Mouse (Mus musculus) lung, adult 2 months (tissue): ENCODE measurements around the gene Lamtor4. TPM values are rescaled to one million over a fixed set of nuclear protein-coding genes. Genes with fewer than 3 reads are reported as not detected.
"Not testable (repeated sequence)": the region's sequence is repeated elsewhere in the genome, so short reads cannot be mapped to it uniquely, and the experiment has no call there.

ENCODE experiments used
- DNase-seq: peaks from one replicate; pipeline ENCODE4 v3.0.0; 2022
- H3K4me1 ChIP-seq: fragments of 200-500 bp; 2 replicates; pipeline ENCODE4 v1.6.1; 2011; ENCODE audit warnings: low read length; ENCODE audit not compliant: control insufficient read depth, insufficient read depth
- H3K4me3 ChIP-seq: fragments of 200-500 bp; replicated peaks from 2 replicates; pipeline ENCODE3; 2011; ENCODE audit warnings: low read depth, mild to moderate bottlenecking, control low read depth, low read length; ENCODE audit errors: extremely low read depth
- CTCF ChIP-seq: fragments of 200-500 bp; IDR thresholded peaks from 2 replicates; pipeline ENCODE4 v1.5.1; 2011; ENCODE audit warnings: mild to moderate bottlenecking, low read length, control low read depth; ENCODE audit not compliant: insufficient read depth
- POLR2A ChIP-seq: fragments of 200-500 bp; IDR thresholded peaks from 2 replicates; pipeline ENCODE4 v1.6.1; 2011; ENCODE audit warnings: low read depth, mild to moderate bottlenecking, control low read depth, low read length, borderline replicate concordance; ENCODE audit errors: extremely low read depth
- WGBS: fragments of 180-500 bp; shearing (Covaris S2); methylation state at CpG from one replicate; pipeline ENCODE4 v1.1.7; 2018; 5-methylcytosine and 5-hydroxymethylcytosine counted together
- polyA plus RNA-seq: library from polyadenylated mRNA; depleted of rRNA; stranded (reverse); fragments of >200 nt; gene quantifications from 2 replicates; pipeline ENCODE4 v1.2.3, GENCODE M21; 2012; rRNA removed

The Lamtor4 gene
- 131 and 156 TPM in 2 replicates for polyA plus RNA-seq

DNA sequence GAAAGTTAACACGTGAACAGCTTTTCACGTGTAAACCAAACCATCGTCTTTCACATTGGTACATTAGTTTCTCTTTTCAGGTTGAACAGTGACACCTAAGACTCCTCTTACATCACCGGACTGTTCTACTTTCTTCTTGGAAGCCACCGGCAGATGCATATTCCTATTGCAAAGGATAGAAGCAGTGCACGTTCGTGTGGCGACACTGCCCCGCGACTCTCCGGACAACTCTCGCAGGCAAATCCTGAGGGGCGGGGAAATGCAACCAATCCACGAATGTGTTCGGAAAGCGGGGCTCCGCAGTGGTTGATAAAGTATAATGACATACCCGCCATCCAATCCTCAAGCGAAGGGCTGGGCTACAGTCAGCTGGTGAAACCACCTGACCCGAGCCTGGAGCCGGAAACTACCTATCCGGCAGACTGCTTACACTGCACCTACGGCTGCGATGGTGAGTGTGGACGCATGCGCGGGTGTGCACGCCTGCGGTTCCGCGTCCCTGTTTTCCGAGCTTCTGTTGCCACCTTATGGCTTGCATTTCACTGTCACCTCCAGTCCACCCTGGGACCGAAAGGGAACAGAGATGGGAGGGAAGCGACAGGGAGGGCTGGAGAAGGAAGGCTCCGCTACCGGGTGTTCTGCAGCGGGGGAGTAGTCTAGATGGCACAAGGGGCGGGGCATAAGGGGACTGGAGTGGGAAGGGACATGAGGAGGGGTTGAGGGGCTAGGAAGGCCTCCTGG is at the start of gene Lamtor4:
Gene Lamtor4 (plus strand): TSS at position 130 of the 741 bp plus-strand sequence.
- peak within 1 kb of the TSS; percentile 98 for H3K4me3 ChIP-seq
- under 1% methylated on average over 38 of the region's 38 CpGs for WGBS

DNA sequence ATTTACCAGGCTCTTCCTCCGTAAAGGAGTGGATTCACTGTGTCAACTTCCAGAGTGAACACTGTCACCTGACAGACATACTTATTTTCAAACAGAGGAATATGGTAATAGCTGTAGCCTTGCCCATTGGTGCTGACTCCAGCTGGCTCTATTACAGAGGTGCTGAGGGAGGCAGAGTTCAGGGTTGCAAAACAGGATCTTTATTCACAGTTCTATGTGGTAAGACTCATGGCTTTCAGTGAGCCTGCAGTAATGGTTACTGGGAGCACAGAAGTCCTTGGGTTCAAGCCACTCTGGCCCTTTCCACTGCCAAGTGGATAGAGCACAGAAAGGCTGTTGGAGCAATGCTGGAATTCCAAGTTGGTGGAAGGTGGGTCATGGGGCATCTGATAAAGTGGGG is 48.0 kb upstream of the Lamtor4 start:
- no peak for TF ChIP-seq POLR2A
- no peak for TF ChIP-seq CTCF
- Histone ChIP-seq H3K4me1 (no peaks in the 10 kb centered on the region), H3K4me3 (no peak overlapping the region)
- 62% methylated on average over 1 of the region's 1 CpGs for WGBS
- no peak for DNase-seq

More for the DNA sequence above, at the start of gene Lamtor4:
- peaks cover 8% of the 10 kb centered on the region for H3K4me1 ChIP-seq
- DNase-seq: peak; percentile 85
- TF ChIP-seq CTCF: no peak
- peak; percentile 91; the same call in 1 of the 2 replicates for TF ChIP-seq POLR2A

- H3K4me3 ChIP-seq: no peak overlapping the region
- no peaks in the 10 kb centered on the region for H3K4me1 ChIP-seq
- 77% methylated on average over 4 of the region's 4 CpGs for WGBS
- TF ChIP-seq POLR2A: no peak
- no peak for TF ChIP-seq CTCF
- no peak for DNase-seq
These were observed 47.4 kb upstream of the Lamtor4 start for GRCm38 (mm10) chr5:138207873-138208272.

DNA sequence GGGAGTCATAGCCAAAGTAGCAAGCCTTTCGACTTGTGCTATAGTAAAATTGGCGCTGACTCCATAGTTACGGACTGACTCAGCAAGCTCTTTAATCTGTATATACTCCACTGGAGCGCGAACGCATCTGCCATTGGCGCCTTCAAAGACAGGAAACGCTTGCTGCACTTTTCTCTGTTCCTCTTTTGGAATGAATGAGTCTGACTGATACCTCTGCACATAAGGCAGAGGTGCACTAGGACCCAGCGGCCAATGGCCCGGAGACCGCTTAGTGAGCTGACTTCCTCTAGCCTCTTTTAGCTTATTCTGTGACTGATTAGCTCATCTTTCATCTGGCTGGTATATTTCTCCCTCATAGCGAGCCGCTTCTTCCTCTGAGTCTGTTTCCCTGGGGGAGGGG is 38.6 kb upstream of the Lamtor4 start:
- H3K4me1 ChIP-seq, H3K4me3 ChIP-seq, DNase-seq: not testable (repeated sequence)
- WGBS: 83% methylated on average over 13 of the region's 13 CpGs

DNA sequence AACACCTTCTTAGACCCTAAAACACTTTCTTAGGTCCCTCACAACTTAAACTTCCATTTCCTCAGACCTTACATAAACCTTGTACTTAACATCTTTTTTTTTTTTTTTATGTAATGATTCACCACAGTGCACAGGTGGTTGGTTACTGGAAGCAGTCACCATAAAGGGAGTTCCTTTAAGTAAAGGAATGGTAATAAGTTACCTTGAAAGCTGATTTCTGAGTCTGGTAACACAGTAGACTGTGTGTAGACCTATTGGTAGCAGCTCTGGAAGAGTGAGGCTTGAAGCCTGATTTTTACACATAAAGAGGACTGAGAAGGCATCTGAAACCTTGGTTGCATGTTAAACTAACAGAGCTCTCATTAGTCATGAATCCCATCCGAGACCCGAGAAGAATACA is 35.4 kb upstream of the Lamtor4 start:
- TF ChIP-seq POLR2A (no peak), CTCF (no peak)
- WGBS: 13% methylated on average over 2 of the region's 2 CpGs
- no peak for DNase-seq

GRCm38 (mm10) chr5:138222111-138222510 is 33.2 kb upstream of the Lamtor4 start:
- DNase-seq: peak; percentile 79
- H3K4me3 ChIP-seq: no peak overlapping the region
- WGBS: 20% methylated on average over 4 of the region's 4 CpGs
- TF ChIP-seq CTCF: peak; percentile 84
- TF ChIP-seq POLR2A: no peak
- H3K4me1 ChIP-seq: no peaks in the 10 kb centered on the region

More for the DNA sequence above, 35.4 kb upstream of the Lamtor4 start:
- Histone ChIP-seq H3K4me1 (no peaks in the 10 kb centered on the region), H3K4me3 (no peak overlapping the region)

- H3K4me3 ChIP-seq: no peak overlapping the region
- WGBS: 33% methylated on average over 3 of the region's 3 CpGs
- TF ChIP-seq POLR2A: no peak
- TF ChIP-seq CTCF: no peak
- H3K4me1 ChIP-seq: no peaks in the 10 kb centered on the region
- DNase-seq: no peak
These were observed 32.0 kb upstream of the Lamtor4 start for GRCm38 (mm10) chr5:138223287-138223686.

DNA sequence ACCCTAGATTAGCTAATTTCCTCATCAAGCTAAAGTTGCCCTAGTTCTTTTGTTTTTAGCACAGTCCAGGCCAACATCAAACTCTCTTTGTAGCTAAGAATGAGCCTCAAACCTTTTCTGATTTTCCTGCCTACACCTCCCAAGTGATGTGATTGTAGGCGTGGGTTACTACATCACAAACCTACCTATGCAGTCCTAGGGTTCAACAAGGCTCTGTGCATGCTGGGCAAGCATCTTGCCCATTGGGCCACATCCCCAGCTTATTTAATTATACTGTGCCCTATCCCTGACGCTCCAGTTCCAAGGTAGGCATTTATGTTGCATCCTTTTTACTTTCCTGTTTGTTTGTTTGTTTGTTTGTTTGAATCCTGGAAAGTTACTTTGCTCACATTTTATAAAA is 29.6 kb upstream of the Lamtor4 start, which contains the start of gene Nxpe5:
Gene Nxpe5 (plus strand): TSS at position 199 of the 400 bp plus-strand sequence.
- Histone ChIP-seq H3K4me1 (no peaks in the 10 kb centered on the region), H3K4me3 (no peak within 1 kb of the TSS)
- WGBS: 52% methylated on average over 2 of the region's 2 CpGs
- DNase-seq: no peak
- TF ChIP-seq CTCF: no peak
- no peak for TF ChIP-seq POLR2A

DNA sequence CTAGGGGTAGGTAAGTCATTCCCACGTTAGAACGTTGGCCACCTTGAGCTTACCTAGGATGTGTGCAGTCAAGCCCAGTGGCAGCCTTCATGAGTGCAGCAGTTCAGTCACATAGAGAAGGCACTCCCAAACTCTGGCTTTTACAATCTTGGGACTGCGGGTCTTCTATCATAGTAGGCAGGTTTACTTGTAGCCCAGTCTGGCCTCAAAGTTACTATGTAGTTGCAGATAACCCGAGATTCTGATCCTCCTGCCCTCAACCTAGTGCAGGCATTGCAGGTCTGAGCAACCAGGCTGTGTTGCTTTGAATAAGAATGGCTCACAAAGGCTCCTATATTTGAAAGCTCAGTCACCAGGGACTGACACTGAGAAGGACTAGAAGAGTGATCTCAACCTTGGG is 28.8 kb upstream of the Lamtor4 start:
- DNase-seq: no peak
- no peak for TF ChIP-seq POLR2A
- no peak for TF ChIP-seq CTCF
- Histone ChIP-seq H3K4me1 (no peaks in the 10 kb centered on the region), H3K4me3 (no peak overlapping the region)
- WGBS: 68% methylated on average over 4 of the region's 4 CpGs

- DNase-seq: no peak
- TF ChIP-seq CTCF (no peak), POLR2A (no peak)
- 30% methylated on average over 2 of the region's 2 CpGs for WGBS
- H3K4me1 ChIP-seq: no peaks in the 10 kb centered on the region
- no peak overlapping the region for H3K4me3 ChIP-seq
These were observed 27.9 kb upstream of the Lamtor4 start for GRCm38 (mm10) chr5:138227367-138227766.

- WGBS: 47% methylated on average over 3 of the region's 3 CpGs
- TF ChIP-seq POLR2A (no peak), CTCF (peak; percentile 62)
- Histone ChIP-seq H3K4me3 (no peak overlapping the region), H3K4me1 (no peaks in the 10 kb centered on the region)
- DNase-seq: peak; percentile 17
These were observed 27.3 kb upstream of the Lamtor4 start for GRCm38 (mm10) chr5:138228026-138228425.
